Mouse (Mus musculus) brain, embryonic 14.5 days (tissue): ENCODE measurements around the gene Csmd2.

Experiments used
- CTCF ChIP-seq: fragments of 200-500 bp; IDR thresholded peaks from 2 replicates; pipeline ENCODE4 v1.5.1; 2012; ENCODE audit warnings: inconsistent platforms, mild to moderate bottlenecking, moderate library complexity, borderline replicate concordance; ENCODE audit not compliant: insufficient read depth, insufficient read length; ENCODE audit errors: extremely low read depth
- POLR2A ChIP-seq: fragments of 200-500 bp; IDR thresholded peaks from 2 replicates; pipeline ENCODE4 v1.6.1; 2012; ENCODE audit warnings: mild to moderate bottlenecking, inconsistent platforms, borderline replicate concordance; ENCODE audit not compliant: poor library complexity, insufficient read depth, insufficient read length, severe bottlenecking; ENCODE audit errors: extremely low read depth

GRCm38 (mm10) chr4:128597801-128598560 is 610.3 kb downstream of the Csmd2 start:
- no peak for TF ChIP-seq POLR2A
- no peak for TF ChIP-seq CTCF
